Mouse (Mus musculus): ENCODE measurements around the gene Olfr1197. TPM values are rescaled to one million over a fixed set of nuclear protein-coding genes. Genes with fewer than 3 reads are reported as not detected.

Gene Olfr1197
- total RNA-seq (2022) = not detected

DNA sequence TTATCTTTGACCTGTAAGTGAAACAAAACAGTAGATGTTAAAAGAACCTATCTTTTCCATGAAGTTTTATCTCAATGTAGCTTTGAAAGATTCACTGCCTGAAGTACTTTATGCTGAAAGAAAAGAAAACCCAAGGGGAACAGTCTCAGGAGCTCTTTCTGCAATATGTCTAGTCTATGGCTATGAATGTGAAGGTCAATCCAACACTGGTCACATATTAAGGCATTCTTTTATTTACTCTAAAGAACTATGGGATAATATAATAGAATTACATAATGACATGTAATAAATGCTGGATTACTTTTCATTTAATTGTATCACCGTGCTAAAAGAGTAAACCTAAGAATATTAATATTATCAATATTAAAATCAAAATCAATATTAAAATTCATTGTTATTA is at the start of gene Olfr1197:
Olfr1197 (minus strand) TSS at position 101 of the 400 bp plus-strand sequence.
- DNase-seq (ENCODE audit: low spot score in 2 of 2) = no peak

DNA sequence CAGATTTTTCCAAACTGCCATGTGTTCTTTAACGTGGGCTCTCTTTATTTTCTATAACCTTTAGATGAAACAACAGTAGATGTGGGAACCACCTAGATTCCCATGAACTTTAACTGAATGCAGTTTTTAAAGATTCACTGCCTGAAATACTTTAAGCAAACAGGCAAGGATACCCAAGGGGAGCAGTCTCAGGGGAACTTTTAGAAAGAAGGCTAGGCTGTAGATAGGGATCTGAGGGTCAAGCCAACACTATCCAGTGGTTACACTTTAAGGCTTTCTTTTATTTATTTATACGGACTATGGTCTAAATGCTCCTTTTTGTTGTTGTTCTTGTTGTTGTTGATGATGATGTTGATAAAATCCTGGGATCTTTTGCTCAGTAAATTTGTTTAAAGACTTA is 38.2 kb upstream of the Olfr1197 start, which contains the start of gene Olfr1200:
Olfr1200 (minus strand) TSS at position 101 of the 400 bp plus-strand sequence.
- DNase-seq (ENCODE audit: low spot score in 2 of 2) = no peak

DNA sequence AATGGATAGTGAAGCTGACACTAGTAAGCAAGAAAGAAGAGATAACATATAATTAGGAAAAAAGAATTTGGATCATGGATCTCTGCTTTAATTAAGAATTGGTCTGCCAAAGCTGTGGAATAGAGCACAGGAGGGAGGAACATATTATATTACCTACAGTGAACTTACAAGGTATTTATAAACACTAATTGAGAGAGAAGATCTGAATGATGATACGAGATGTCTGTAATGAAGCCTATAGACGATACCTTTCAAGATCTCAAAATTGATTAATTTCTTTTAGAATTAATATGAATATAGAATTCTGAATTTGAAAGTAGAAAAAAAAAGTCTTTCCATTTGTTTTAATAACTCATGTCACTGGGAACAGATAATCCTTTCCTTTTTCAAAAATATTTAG is 28.2 kb upstream of the Olfr1197 start, which contains the start of gene Olfr1199:
Olfr1199 (minus strand) TSS at position 101 of the 400 bp plus-strand sequence.
- DNase-seq (ENCODE audit: low spot score in 2 of 2) = no peak

DNA sequence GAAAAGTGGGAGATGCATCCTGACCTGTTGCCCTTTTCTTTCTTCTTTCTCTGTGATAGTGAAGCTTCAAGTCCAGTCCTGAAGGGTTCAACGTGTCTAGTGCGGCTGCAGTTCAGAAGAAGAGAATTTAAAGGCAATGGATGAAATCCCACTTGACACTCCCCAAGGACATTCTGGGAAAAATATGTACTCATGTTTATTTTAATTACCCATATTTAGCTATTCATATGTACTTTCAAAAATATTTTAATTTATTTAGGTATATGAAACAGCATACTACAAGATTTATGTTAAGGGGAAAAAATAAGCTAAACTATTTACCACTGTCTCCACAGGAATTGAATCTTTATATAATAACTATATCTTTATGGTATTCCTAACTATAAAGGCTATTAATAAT is 19.1 kb upstream of the Olfr1197 start, which contains the start of gene Olfr1198:
Olfr1198 (minus strand) TSS at position 101 of the 400 bp plus-strand sequence.
- DNase-seq (ENCODE audit: low spot score in 2 of 2) = no peak

DNA sequence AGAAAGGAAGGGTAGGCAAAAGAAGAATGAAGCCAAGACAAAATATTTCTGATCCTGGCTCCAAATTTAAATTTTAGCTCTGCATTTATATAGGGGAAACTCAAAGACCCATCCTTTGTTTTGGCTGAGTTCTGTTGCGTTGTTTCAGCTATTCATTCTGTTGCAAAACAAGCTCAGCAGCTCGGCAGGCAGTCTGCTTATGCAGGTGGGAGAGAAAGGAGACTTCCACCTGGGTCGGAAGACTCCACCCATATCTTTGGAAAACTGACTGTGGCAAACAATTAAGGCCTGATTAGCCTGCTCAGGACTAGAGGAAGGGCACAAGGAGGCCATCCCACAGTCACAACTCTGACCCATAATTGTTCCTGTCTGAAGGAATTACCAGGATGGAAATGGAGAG is 11.2 kb upstream of the Olfr1197 start:
- no peak for DNase-seq (ENCODE audit: low spot score in 2 of 2)

DNA sequence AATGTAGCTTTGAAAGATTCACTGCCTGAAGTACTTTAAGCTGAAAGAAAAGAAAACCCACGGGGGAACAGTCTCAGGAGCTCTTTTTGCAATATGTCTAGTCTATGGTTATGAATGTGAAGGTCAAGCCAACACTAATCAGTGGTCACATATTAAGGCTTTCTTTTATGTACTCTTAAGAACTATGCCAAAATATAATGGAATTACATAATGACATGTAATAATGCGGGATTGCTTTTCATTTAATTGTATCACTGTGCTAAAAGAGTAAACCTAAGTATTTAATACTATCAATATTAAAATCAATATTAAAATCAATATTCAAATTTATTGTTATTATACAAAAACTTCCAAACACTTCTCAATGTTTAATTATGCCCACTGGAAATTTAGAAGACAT is 27.7 kb downstream of the Olfr1197 start, which contains the start of gene Olfr1196:
Olfr1196 (minus strand) TSS at position 101 of the 400 bp plus-strand sequence.
- DNase-seq (ENCODE audit: low spot score in 2 of 2) = no peak

DNA sequence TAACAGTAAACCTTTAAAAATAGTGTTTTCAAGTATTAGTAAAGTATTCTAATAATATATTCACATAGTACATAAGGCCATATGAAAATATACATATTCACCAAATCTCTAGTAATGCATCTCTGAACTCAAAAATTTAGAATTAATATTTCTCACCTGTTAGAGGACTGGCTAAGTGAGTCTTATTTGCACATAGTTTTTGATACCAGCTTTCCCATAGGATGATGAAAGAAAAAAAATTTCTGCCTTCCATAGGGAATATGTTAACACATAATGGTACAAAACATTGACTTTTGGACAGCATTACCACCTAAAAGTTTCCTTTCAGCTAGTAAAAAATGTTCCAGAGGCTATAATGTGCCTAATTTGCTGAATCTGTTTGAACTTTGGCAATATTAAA is 43.1 kb downstream of the Olfr1197 start, which contains the start of gene Olfr1195:
Olfr1195 (minus strand) TSS at position 101 of the 400 bp plus-strand sequence.
- no peak for DNase-seq (ENCODE audit: low spot score in 2 of 2)

Other genes with a start within 250 kb of the Olfr1197 start
- gene Olfr1184, start 248.8 kb downstream of the Olfr1197 start, total RNA-seq (2022) = not detected
- not detected for gene Olfr1185-ps1, start 239.0 kb downstream of the Olfr1197 start, total RNA-seq (2022)
- not detected for gene Olfr1186, start 213.8 kb downstream of the Olfr1197 start, total RNA-seq (2022)
- not detected for gene Olfr1188, start 175.4 kb downstream of the Olfr1197 start, total RNA-seq (2022)
- gene Olfr1189, start 145.9 kb downstream of the Olfr1197 start, total RNA-seq (2022) = not detected
- under 1 TPM in 1 of 4 experiments, not detected in 3; 0.08 TPM for gene Olfr1191-ps1, start 91.8 kb downstream of the Olfr1197 start, total RNA-seq (2022)
- gene Olfr1192-ps1, start 83.9 kb downstream of the Olfr1197 start, total RNA-seq (2022) = not detected
- gene Olfr1193, start 56.7 kb downstream of the Olfr1197 start, total RNA-seq (2022) = not detected
- not detected for gene Olfr1195, start 43.2 kb downstream of the Olfr1197 start, total RNA-seq (2022)
- gene Olfr1196, start 27.8 kb downstream of the Olfr1197 start, total RNA-seq (2022) = not detected
- not detected for gene Olfr1198, start 19.0 kb upstream of the Olfr1197 start, total RNA-seq (2022)
- gene Olfr1199, start 28.1 kb upstream of the Olfr1197 start, total RNA-seq (2022) = not detected
- not detected for gene Olfr1200, start 38.1 kb upstream of the Olfr1197 start, total RNA-seq (2022)
- not detected for gene Olfr1201, start 60.7 kb upstream of the Olfr1197 start, total RNA-seq (2022)
- gene Olfr1202, start 82.1 kb upstream of the Olfr1197 start, total RNA-seq (2022) = not detected
- not detected for gene Olfr1205, start 97.4 kb upstream of the Olfr1197 start, total RNA-seq (2022)
- not detected for gene Olfr1204, start 116.9 kb upstream of the Olfr1197 start, total RNA-seq (2022)
- gene Olfr1206, start 130.9 kb upstream of the Olfr1197 start, total RNA-seq (2022) = not detected
- gene Olfr1208, start 169.9 kb upstream of the Olfr1197 start, total RNA-seq (2022) = not detected
- gene Olfr1209, start 182.8 kb upstream of the Olfr1197 start, total RNA-seq (2022) = not detected
- not detected for gene Olfr1211, start 205.7 kb upstream of the Olfr1197 start, total RNA-seq (2022)
- gene Olfr1212, start 221.6 kb upstream of the Olfr1197 start, total RNA-seq (2022) = not detected
- gene Gm13762, start 247.9 kb upstream of the Olfr1197 start, total RNA-seq (2022) = not detected